Mouse (Mus musculus): Measurements from ENCODE around the gene Hist1h2be.
"Not testable (repeated sequence)": the region's sequence is repeated elsewhere in the genome, so short reads cannot be mapped to it uniquely, and the experiment has no call there.

Hist1h2be gene

DNA sequence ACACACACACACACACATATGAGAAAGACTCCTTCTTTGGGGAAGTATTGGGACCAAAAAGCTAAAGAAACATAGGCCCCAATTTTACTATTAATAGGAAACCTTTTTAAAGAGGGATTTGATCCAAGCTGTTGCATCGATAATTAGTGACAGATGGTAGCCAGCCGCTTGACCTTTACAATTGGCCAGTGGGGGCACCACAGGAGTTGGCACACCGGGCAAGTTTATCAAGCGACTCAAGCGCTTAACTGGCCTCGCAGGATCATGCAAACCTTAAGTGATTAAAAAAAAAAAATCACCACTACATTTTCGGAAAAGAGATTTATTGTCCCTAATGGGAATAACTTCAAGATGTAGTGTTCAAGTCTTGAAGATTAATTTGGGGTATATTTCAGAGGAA is 28.3 kb downstream of the Hist1h2be start:
- DNase-seq (ENCODE audit: low spot score in 2 of 2): no peak

- DNase-seq (ENCODE audit: low spot score in 2 of 2): not testable (repeated sequence)
Measured at GRCm38 (mm10) chr13:23591886-23592285, 29.0 kb downstream of the Hist1h2be start.

- no peak for DNase-seq (ENCODE audit: low spot score in 2 of 2)
Measured at GRCm38 (mm10) chr13:23591206-23591605, 29.7 kb downstream of the Hist1h2be start.

DNA sequence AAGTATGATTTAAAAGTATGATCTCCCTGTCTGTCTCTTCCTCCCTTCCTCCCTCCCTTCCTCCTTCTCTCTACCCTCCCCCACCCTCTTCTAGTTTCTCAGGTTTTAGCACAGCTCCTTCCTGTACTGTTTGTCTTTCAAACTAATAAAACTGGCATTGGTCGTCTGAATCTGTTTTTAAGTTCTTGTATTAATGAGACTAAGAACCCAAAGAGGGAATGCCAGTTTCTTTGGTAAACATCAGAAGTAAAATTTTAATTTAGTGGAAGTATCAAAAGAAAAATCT is 34.0 kb downstream of the Hist1h2be start:
- DNase-seq (ENCODE audit: low spot score in 2 of 2): no peak

- DNase-seq (ENCODE audit: low spot score in 2 of 2): peak in 1 of 2 experiments; percentile 71
Measured at GRCm38 (mm10) chr13:23586099-23586939, 34.6 kb downstream of the Hist1h2be start.

GRCm38 (mm10) chr13:23585442-23586098 is 35.4 kb downstream of the Hist1h2be start:
- DNase-seq (ENCODE audit: low spot score in 2 of 2): peak; percentile 81 to 89

DNA sequence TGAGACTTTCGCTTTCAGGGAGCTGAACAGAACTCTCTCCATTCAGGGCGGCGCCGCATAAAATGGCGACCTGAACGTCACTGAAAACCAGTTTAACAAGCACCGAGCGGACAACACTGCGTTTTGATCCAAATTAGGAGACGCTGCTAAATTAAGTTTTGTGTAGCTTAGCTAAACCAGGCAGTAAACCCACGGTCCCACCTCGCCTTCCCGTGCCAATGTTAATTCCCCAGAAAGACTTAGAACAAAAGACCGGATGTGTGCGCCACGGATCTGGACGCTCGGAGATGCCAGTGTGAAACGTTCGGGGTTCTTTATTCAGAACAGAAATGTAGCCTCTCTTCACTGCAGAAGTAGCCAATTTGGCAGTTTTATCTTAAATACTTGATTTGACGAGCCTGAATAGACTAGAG is 35.9 kb downstream of the Hist1h2be start:
- peak; percentile 81 to 91 for DNase-seq (ENCODE audit: low spot score in 2 of 2)

DNA sequence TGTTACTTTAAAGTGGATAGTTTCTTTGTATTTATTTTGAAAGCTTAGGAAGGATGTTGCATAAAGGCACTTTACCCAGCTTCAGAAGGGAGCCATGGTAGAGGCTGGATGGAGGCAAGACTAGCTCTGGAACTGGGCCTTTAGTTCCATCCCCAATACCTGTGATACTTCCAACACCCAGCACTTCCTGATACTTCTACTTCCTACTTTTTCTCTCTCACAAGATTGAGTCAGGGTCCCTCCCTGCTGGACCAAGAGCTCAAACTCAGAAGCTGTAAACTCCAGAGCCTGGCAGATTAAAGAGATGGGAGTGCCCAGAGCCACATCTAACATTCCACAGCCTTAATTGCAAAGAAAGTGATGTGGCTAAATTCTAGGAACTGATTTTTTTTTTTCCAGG is 36.6 kb downstream of the Hist1h2be start:
- peak in 1 of 2 experiments; percentile 60 for DNase-seq (ENCODE audit: low spot score in 2 of 2)

DNA sequence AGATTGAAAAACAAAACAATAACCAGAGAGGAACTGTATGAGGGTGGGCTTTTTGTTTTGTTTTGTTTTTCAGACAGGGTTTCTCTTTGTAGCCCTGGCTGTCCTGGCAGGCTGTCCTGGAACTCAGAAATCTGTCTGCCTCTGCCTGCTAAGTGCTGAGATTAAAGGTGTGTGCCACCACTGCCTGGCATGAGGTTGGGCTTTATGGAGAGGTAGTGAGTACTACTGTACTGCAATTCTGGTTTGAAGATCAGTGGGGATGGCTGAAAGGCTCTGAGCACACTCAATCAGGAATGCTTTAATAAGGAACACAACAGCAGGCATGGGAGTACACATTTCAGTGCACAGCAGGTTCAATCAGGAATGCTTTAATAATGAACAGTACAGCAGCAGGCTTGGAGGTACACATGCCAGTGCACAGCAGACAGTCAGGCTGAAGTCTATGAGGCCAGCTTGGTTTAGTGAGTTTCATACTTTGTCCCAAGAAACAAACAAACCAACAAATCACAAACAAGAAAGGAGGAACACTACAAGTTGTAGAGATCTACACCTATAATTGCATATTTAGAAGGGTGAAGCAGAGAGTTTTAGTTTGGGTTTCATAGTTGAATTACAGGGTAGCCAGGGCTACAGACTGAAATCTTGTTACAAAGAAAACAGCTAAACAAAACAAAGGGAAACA is 37.4 kb downstream of the Hist1h2be start:
- peak in 1 of 2 experiments; percentile 63 for DNase-seq (ENCODE audit: low spot score in 2 of 2)

GRCm38 (mm10) chr13:23582219-23583056 is 38.5 kb downstream of the Hist1h2be start:
- DNase-seq (ENCODE audit: low spot score in 2 of 2): peak in 1 of 2 experiments; percentile 62

GRCm38 (mm10) chr13:23581408-23582218 is 39.3 kb downstream of the Hist1h2be start, which contains the start of gene Hist1h4d:
Hist1h4d (plus strand) TSS chr13:23581598.
- DNase-seq (ENCODE audit: low spot score in 2 of 2): peak; percentile 96 to 97

- no peak for DNase-seq (ENCODE audit: low spot score in 2 of 2)
Measured at GRCm38 (mm10) chr13:23577835-23578234, 43.1 kb downstream of the Hist1h2be start.

- DNase-seq (ENCODE audit: low spot score in 2 of 2): no peak
Measured at GRCm38 (mm10) chr13:23576906-23577639, 43.9 kb downstream of the Hist1h2be start.

DNA sequence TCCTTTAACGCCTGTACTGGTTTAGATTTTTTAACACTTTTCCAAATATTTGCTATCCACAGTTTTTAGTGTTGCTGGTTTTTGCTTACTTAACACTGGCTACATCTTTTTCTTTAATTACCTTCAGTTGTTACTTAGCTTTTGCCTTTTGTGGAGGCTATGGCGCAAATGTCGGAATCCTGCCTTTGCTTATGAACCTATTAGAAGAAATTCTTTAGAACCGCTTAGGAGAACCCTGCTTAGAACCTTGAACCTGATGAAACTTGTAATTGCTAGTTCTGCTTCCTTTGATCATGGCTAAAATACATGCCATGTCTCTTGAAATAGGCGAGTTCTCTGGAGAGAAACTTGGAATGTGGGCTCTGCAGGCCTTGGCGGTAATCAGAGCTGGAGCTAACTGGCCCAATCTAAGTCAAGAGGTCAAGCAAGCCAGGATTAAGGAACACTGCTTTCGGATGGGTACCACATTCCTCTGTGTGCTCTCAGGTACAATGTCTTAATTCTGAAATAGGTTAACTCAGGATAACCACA is 44.5 kb downstream of the Hist1h2be start:
- no peak for DNase-seq (ENCODE audit: low spot score in 2 of 2)

GRCm38 (mm10) chr13:23575864-23576313 is 45.0 kb downstream of the Hist1h2be start:
- not testable (repeated sequence) for DNase-seq (ENCODE audit: low spot score in 2 of 2)

- DNase-seq (ENCODE audit: low spot score in 2 of 2): peak; percentile 79 to 82
Measured at GRCm38 (mm10) chr13:23575271-23575851, 45.6 kb downstream of the Hist1h2be start, which contains the start of gene Hist1h3d. Hist1h3d (plus strand) TSS chr13:23575763.

DNA sequence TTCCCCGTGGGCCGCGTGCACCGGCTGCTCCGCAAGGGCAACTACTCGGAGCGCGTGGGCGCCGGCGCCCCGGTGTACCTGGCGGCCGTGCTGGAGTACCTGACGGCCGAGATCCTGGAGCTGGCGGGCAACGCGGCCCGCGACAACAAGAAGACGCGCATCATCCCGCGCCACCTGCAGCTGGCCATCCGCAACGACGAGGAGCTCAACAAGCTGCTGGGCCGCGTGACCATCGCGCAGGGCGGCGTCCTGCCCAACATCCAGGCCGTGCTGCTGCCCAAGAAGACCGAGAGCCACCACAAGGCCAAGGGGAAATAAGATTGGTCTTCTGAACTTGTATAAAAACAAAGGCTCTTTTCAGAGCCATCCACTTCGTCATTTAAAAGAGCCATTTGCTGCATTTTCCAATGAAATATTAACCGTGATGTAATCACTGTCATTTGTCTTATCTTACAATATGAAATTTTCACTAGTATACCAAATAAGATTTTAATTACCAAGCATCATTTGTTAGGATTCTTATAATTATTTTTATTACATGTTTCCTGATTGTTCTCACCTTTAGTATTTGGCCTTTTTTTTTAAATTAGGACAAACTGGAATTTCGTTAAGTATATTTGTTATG is 46.3 kb downstream of the Hist1h2be start:
- DNase-seq (ENCODE audit: low spot score in 2 of 2): peak in 1 of 2 experiments; percentile 60

- peak; percentile 91 to 93 for DNase-seq (ENCODE audit: low spot score in 2 of 2)
Measured at GRCm38 (mm10) chr13:23573898-23574524, 46.9 kb downstream of the Hist1h2be start, which contains the start of the genes Hist1h2bf and Hist1h2ad. Hist1h2bf (minus strand) TSS chr13:23574196. Hist1h2ad (plus strand) TSS chr13:23574381.

Data from spleen, postnatal 4 days (tissue).